Mouse (Mus musculus): ENCODE measurements at regions not wholly inside any gene's neighbourhood (a gene's known extent, or its start where the extent isn't known, plus 50 kb on each side); places are given as distances from the start of the nearest gene placed in this dataset.

DNA sequence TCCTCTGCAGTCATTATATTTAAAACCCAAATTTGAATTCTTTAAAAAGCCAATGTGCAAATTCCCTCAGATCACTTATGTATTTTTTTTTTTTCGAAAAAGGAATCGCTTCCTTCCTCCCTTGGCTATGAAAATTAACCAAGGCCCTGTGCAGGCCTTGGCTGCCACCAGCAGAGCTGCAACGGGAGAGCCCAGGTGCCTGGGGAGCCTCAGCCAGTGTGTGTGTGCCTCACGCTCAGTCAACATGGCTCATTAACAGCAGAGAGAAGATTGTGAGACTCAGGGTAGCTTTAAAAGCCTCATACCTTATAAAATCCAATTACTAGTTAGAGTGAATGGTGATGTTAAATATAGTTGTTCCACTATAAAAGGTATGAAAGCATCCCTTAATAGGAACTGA lies 148.6 kb downstream of the Mex3b start:
- Histone ChIP-seq H3K27me3 (replicated peaks; ENCODE audit: control insufficient read depth, insufficient read depth, low read length) (no peaks in the 10 kb centered on the region), H3K4me3 (replicated peaks; ENCODE audit: low read length) (no peak overlapping the region), H3K9me3 (ENCODE audit: control insufficient read depth, low read length) (no peaks in the 10 kb centered on the region), H3K36me3 (ENCODE audit: control insufficient read depth, insufficient read depth) (no peaks in the 10 kb centered on the region), H3K4me2 (ENCODE audit: low read length) (no peak overlapping the region), H3K4me1 (replicated peaks; ENCODE audit: control insufficient read depth, insufficient read depth, low read length) (peaks cover 11% of the 10 kb centered on the region), H3K9ac (replicated peaks; ENCODE audit: low read depth, low read length) (no peak overlapping the region), H3K27ac (ENCODE audit: low read length) (0 out of 2 replicates have a peak overlapping the region, but pooled peaks have one; percentile 51)
- 18% methylated on average over 4 of the region's 4 CpGs for WGBS
- ATAC-seq: peak; percentile 78

DNA sequence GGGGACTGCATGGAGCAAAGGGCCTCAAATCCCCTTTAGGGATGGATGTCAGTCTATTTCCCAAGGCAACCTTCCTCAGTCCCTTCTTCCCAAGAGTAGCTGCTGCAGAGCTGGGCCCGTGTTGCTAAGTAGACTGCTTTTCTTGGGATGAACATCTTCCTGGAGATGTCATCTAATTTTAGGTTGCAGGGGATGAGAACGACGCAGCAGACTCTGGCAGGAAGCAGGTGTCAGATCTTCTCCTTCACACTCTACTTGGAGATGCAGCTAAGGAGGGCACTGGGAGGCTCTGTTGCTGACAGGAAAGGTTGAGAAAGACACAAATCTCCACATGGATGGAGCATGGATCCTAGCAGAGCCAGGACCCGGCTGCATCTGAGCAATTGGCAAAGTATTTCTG lies 149.4 kb downstream of the Mex3b start:
- Histone ChIP-seq H3K27me3 (replicated peaks; ENCODE audit: control insufficient read depth, insufficient read depth, low read length) (no peaks in the 10 kb centered on the region), H3K27ac (ENCODE audit: low read length) (no peak overlapping the region), H3K9ac (replicated peaks; ENCODE audit: low read depth, low read length) (no peak overlapping the region), H3K4me1 (replicated peaks; ENCODE audit: control insufficient read depth, insufficient read depth, low read length) (peaks cover 11% of the 10 kb centered on the region), H3K36me3 (ENCODE audit: control insufficient read depth, insufficient read depth) (no peaks in the 10 kb centered on the region), H3K4me3 (replicated peaks; ENCODE audit: low read length) (no peak overlapping the region), H3K4me2 (ENCODE audit: low read length) (no peak overlapping the region), H3K9me3 (ENCODE audit: control insufficient read depth, low read length) (no peaks in the 10 kb centered on the region)
- ATAC-seq: no peak
- WGBS: 68% methylated on average over 4 of the region's 4 CpGs

DNA sequence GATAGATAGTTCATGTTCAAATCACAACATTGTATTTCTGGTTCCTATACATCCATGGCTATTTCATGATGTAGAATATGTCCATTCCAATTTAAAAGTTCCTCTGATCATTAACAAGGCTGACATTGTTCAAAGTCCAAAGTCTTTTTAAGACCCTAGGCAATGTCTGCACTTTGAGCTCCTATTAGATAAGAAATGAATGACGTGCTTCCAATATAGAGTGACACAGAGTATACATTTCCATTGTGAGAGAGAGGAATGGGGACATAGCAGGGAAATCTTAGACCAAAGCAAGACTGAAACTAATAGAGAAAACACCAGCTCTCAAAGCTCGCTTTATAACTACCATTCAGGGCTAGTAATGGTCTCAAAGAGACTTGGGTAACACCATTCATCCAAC lies 153.5 kb downstream of the Mex3b start:
- no peaks in the 10 kb centered on the region for H3K36me3 ChIP-seq (ENCODE audit: control insufficient read depth, insufficient read depth)
- no peak overlapping the region for H3K9ac ChIP-seq (replicated peaks; ENCODE audit: low read depth, low read length)
- no peaks in the 10 kb centered on the region for H3K9me3 ChIP-seq (ENCODE audit: control insufficient read depth, low read length)
- H3K4me3 ChIP-seq (replicated peaks; ENCODE audit: low read length): no peak overlapping the region
- no peak for ATAC-seq
- H3K27me3 ChIP-seq (replicated peaks; ENCODE audit: control insufficient read depth, insufficient read depth, low read length): no peaks in the 10 kb centered on the region
- WGBS: 80% methylated on average over 2 of the region's 2 CpGs
- H3K27ac ChIP-seq (ENCODE audit: low read length): no peak overlapping the region
- peaks cover 3% of the 10 kb centered on the region for H3K4me1 ChIP-seq (replicated peaks; ENCODE audit: control insufficient read depth, insufficient read depth, low read length)
- no peak overlapping the region for H3K4me2 ChIP-seq (ENCODE audit: low read length)

DNA sequence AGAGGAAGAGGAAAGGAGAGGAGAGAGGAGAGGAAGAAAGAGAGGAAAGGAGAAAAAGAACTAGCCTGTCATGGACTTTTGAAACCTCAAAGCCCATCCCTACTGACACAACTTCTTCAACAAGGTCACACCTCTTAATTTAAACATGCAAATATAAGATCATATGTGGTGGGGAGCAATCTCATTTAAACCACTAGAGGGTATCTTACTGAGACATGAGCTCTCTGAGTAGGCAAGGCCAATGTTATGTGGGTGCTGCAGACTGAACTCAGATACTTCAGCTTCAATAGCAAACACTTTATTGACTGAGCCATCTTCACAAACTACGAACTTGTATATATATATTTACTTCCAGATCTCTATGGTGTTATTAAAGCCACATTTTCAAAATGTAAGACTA lies 156.9 kb downstream of the Mex3b start:
- H3K36me3 ChIP-seq (ENCODE audit: control insufficient read depth, insufficient read depth): no peaks in the 10 kb centered on the region
- 100% methylated on average over 1 of the region's 1 CpGs for WGBS
- no peaks in the 10 kb centered on the region for H3K27me3 ChIP-seq (replicated peaks; ENCODE audit: control insufficient read depth, insufficient read depth, low read length)
- H3K4me2 ChIP-seq (ENCODE audit: low read length): no peak overlapping the region
- no peak overlapping the region for H3K27ac ChIP-seq (ENCODE audit: low read length)
- no peaks in the 10 kb centered on the region for H3K4me1 ChIP-seq (replicated peaks; ENCODE audit: control insufficient read depth, insufficient read depth, low read length)
- no peaks in the 10 kb centered on the region for H3K9me3 ChIP-seq (ENCODE audit: control insufficient read depth, low read length)
- ATAC-seq: no peak
- H3K9ac ChIP-seq (replicated peaks; ENCODE audit: low read depth, low read length): no peak overlapping the region
- H3K4me3 ChIP-seq (replicated peaks; ENCODE audit: low read length): no peak overlapping the region

DNA sequence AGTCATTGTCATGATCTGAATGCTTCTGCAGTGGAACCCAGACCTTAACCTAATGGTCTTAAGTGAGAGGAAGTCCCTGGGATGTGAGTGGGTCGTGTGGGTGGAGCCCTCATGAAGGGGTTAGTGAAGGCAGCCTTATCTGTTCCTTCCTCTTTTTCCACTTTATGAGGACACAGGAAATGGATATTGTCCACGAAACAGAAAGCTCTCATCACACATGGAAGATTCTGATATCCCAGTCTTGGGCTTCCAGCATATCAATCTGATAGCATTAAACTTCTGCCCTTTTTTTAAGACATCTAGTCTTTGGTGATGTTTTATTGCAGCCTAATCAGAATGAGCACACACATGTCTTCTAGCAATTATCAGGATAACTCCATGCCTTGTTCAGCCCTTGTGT lies 164.0 kb downstream of the Mex3b start:
- no peak for ATAC-seq
- H3K27me3 ChIP-seq (replicated peaks; ENCODE audit: control insufficient read depth, insufficient read depth, low read length): no peaks in the 10 kb centered on the region
- H3K4me2 ChIP-seq (ENCODE audit: low read length): no peak overlapping the region
- H3K9ac ChIP-seq (replicated peaks; ENCODE audit: low read depth, low read length): no peak overlapping the region
- WGBS: 89% methylated on average over 2 of the region's 2 CpGs
- H3K36me3 ChIP-seq (ENCODE audit: control insufficient read depth, insufficient read depth): no peaks in the 10 kb centered on the region
- no peaks in the 10 kb centered on the region for H3K4me1 ChIP-seq (replicated peaks; ENCODE audit: control insufficient read depth, insufficient read depth, low read length)
- H3K27ac ChIP-seq (ENCODE audit: low read length): no peak overlapping the region
- no peaks in the 10 kb centered on the region for H3K9me3 ChIP-seq (ENCODE audit: control insufficient read depth, low read length)
- no peak overlapping the region for H3K4me3 ChIP-seq (replicated peaks; ENCODE audit: low read length)

DNA sequence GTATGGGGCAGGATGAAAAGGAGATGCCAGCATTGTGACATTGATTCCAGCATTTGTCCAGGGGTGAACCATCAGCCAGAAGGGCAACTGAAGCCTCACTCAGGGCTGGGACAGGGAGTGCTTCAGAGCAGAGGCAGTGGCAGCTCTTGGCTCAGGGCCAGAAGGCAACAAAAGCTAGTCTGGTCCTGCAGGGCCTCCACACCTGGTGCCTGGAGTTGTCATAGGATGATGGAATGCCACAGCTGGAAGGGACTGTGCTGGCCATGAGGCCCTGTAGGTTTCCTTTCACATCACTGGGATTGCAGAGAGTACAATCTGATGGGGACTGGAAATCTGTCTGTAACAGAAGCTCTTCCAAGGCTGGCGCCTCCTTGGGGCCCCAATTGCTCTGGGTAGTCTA lies 164.9 kb downstream of the Mex3b start:
- Histone ChIP-seq H3K27me3 (replicated peaks; ENCODE audit: control insufficient read depth, insufficient read depth, low read length) (no peaks in the 10 kb centered on the region), H3K27ac (ENCODE audit: low read length) (no peak overlapping the region), H3K9ac (replicated peaks; ENCODE audit: low read depth, low read length) (no peak overlapping the region), H3K4me1 (replicated peaks; ENCODE audit: control insufficient read depth, insufficient read depth, low read length) (no peaks in the 10 kb centered on the region), H3K36me3 (ENCODE audit: control insufficient read depth, insufficient read depth) (no peaks in the 10 kb centered on the region), H3K9me3 (ENCODE audit: control insufficient read depth, low read length) (no peaks in the 10 kb centered on the region), H3K4me3 (replicated peaks; ENCODE audit: low read length) (no peak overlapping the region), H3K4me2 (ENCODE audit: low read length) (no peak overlapping the region)
- ATAC-seq: no peak
- WGBS: 91% methylated on average over 1 of the region's 1 CpGs

DNA sequence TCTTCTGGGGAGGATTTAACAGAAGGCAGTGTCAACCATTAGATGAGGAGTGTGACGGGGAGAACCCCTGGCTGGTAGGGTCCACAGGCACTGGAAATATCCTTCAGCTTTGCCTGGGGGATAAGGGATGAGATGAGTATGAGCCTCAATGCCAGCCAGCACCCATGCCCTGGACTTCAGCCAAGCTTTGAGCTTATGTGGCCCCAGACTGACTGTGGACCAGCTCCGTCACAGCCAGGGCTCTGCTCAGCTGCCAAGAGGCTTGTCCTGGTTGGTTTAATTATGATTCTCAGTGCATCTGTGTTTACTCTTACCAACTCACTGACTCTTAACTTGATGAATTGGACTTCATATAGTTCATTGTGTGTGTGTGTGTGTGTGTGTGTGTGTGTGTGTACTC lies 165.8 kb downstream of the Mex3b start:
- peaks cover 3% of the 10 kb centered on the region; the same call in 1 of the 2 replicates for H3K4me1 ChIP-seq (replicated peaks; ENCODE audit: control insufficient read depth, insufficient read depth, low read length)
- H3K27ac ChIP-seq (ENCODE audit: low read length): no peak overlapping the region
- H3K9ac ChIP-seq (replicated peaks; ENCODE audit: low read depth, low read length): no peak overlapping the region
- peak; percentile 50; the same call in 1 of the 2 replicates for ATAC-seq
- H3K36me3 ChIP-seq (ENCODE audit: control insufficient read depth, insufficient read depth): no peaks in the 10 kb centered on the region
- H3K27me3 ChIP-seq (replicated peaks; ENCODE audit: control insufficient read depth, insufficient read depth, low read length): no peaks in the 10 kb centered on the region
- 54% methylated on average over 2 of the region's 2 CpGs for WGBS
- no peaks in the 10 kb centered on the region for H3K9me3 ChIP-seq (ENCODE audit: control insufficient read depth, low read length)
- no peak overlapping the region for H3K4me3 ChIP-seq (replicated peaks; ENCODE audit: low read length)
- H3K4me2 ChIP-seq (ENCODE audit: low read length): no peak overlapping the region

DNA sequence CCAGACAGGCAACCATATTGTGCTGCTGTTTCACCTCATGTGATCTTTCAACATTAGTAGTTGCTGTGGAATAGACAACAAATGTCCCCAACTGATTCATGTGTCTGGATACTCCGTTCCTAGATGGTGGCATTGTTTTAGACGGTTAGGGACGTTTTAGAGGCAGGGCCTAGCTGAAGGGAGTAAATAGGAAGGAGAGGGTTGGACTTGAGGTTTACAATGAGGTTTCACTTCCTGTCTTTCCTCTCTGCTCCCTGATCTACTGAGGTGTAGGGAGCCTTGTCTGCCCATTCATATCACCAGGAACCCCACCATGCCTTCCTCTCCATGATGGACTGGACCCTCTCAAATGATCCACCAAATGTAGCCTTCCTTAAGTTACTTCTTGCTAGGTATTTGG lies 168.1 kb downstream of the Mex3b start:
- 89% methylated on average over 3 of the region's 3 CpGs for WGBS
- Histone ChIP-seq H3K4me1 (replicated peaks; ENCODE audit: control insufficient read depth, insufficient read depth, low read length) (peaks cover 3% of the 10 kb centered on the region; the same call in 1 of the 2 replicates), H3K4me2 (ENCODE audit: low read length) (no peak overlapping the region), H3K9ac (replicated peaks; ENCODE audit: low read depth, low read length) (no peak overlapping the region), H3K27ac (ENCODE audit: low read length) (no peak overlapping the region), H3K36me3 (ENCODE audit: control insufficient read depth, insufficient read depth) (no peaks in the 10 kb centered on the region), H3K27me3 (replicated peaks; ENCODE audit: control insufficient read depth, insufficient read depth, low read length) (no peaks in the 10 kb centered on the region), H3K9me3 (ENCODE audit: control insufficient read depth, low read length) (no peaks in the 10 kb centered on the region), H3K4me3 (replicated peaks; ENCODE audit: low read length) (no peak overlapping the region)
- ATAC-seq: no peak

DNA sequence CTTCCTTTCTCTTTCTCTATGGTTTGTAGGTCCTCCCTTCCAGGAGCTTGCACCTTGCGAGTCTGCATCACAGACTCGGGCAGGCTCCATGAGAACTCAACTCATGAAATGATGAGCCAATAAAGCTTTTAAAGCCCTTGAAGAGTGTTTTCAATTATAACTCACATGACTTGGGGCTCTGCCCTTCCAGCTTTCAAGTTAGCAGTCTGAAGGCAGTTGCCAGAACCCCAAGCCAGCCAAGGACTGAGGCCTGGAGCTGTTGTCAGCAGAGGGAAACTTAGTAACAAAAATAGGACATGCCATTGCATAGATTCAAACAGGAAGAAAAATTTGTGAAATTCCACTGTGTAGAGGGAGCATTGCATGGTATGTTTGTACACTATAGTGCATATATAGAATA lies 169.3 kb downstream of the Mex3b start:
- Histone ChIP-seq H3K9ac (replicated peaks; ENCODE audit: low read depth, low read length) (no peak overlapping the region), H3K36me3 (ENCODE audit: control insufficient read depth, insufficient read depth) (no peaks in the 10 kb centered on the region), H3K4me1 (replicated peaks; ENCODE audit: control insufficient read depth, insufficient read depth, low read length) (peaks cover 3% of the 10 kb centered on the region; the same call in 1 of the 2 replicates), H3K4me2 (ENCODE audit: low read length) (no peak overlapping the region), H3K9me3 (ENCODE audit: control insufficient read depth, low read length) (no peaks in the 10 kb centered on the region), H3K27ac (ENCODE audit: low read length) (no peak overlapping the region), H3K27me3 (replicated peaks; ENCODE audit: control insufficient read depth, insufficient read depth, low read length) (no peaks in the 10 kb centered on the region), H3K4me3 (replicated peaks; ENCODE audit: low read length) (no peak overlapping the region)
- 27% methylated on average over 2 of the region's 2 CpGs for WGBS
- ATAC-seq: no peak

DNA sequence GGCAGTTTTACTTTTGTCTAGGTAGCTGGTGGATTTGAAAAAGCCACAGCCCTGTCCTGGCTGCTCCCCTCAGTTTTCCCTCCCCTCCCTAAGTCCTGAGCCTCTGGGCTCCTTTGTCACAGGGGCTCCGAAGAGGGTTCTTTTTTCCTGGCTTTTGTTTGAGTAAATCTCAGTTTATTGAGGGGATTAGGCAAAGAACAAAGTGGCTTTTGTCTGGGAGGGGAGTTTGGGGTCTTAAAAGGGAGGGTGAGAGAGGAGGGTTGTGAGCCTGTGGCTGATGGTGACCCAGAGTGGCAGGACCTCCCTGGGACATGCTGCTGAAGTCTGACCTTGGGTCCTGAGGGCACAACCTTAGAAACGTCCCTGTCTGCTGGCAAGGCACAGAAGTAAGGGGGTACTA lies 170.0 kb downstream of the Mex3b start:
- Histone ChIP-seq H3K4me3 (replicated peaks; ENCODE audit: low read length) (no peak overlapping the region), H3K4me2 (ENCODE audit: low read length) (no peak overlapping the region), H3K36me3 (ENCODE audit: control insufficient read depth, insufficient read depth) (no peaks in the 10 kb centered on the region), H3K27me3 (replicated peaks; ENCODE audit: control insufficient read depth, insufficient read depth, low read length) (no peaks in the 10 kb centered on the region), H3K9me3 (ENCODE audit: control insufficient read depth, low read length) (no peaks in the 10 kb centered on the region), H3K27ac (ENCODE audit: low read length) (no peak overlapping the region), H3K9ac (replicated peaks; ENCODE audit: low read depth, low read length) (no peak overlapping the region), H3K4me1 (replicated peaks; ENCODE audit: control insufficient read depth, insufficient read depth, low read length) (peaks cover 3% of the 10 kb centered on the region; the same call in 1 of the 2 replicates)
- 0% methylated on average over 2 of the region's 2 CpGs for WGBS
- ATAC-seq: no peak

Data from forebrain, embryonic 16.5 days (tissue).